In genomic region chr3:52104208-52104607, GRCm38 (mm10) we compare ENCODE assay signal across 8 mouse cellular contexts. TPM values are rescaled to one million over a fixed set of nuclear protein-coding genes. Genes with fewer than 3 reads are reported as not detected.
DNase-seq lines count a peak whose midpoint lies in the region; ATAC-seq and TF ChIP-seq lines count a peak whose summit lies in the region.

No protein-coding gene starts in this region.

- no peak for DNase-seq in heart, adult 9 months (ENCODE audit: low spot score in 2 of 2)
- no peak for DNase-seq in forebrain, postnatal 0 days
- DNase-seq in liver, postnatal 0 days: no peak
- DNase-seq in left cerebral cortex, adult 9 months (ENCODE audit: low spot score in 2 of 2): no peak
- DNase-seq in adrenal gland, postnatal 14 days: no peak
- no peak for DNase-seq in adrenal gland, postnatal 10 days

- no peaks in the 10 kb centered on the region for H3K36me3 ChIP-seq in heart, embryonic 12.5 days
- H3K36me3 ChIP-seq in ES-Bruce4 (ENCODE audit: control insufficient read depth, insufficient read depth, low read length, poor library complexity, severe bottlenecking): no peaks in the 10 kb centered on the region
- H3K36me3 ChIP-seq in forebrain, postnatal 0 days (ENCODE audit: insufficient read depth): no peaks in the 10 kb centered on the region
- no peaks in the 10 kb centered on the region for H3K36me3 ChIP-seq in liver, postnatal 0 days (replicated peaks; ENCODE audit: insufficient read depth, low read length)

- H3K27ac ChIP-seq in heart, embryonic 12.5 days (ENCODE audit: poor library complexity, severe bottlenecking): peak overlapping the region; percentile 87
- no peak overlapping the region for H3K27ac ChIP-seq in ES-Bruce4 (ENCODE audit: insufficient read depth, low read length)
- H3K27ac ChIP-seq in forebrain, postnatal 0 days (ENCODE audit: low read depth, low read length): peak overlapping the region; percentile 98
- H3K27ac ChIP-seq in liver, postnatal 0 days (ENCODE audit: low read depth): peak overlapping the region; percentile 99

- H3K27me3 ChIP-seq in heart, embryonic 12.5 days (replicated peaks): no peaks in the 10 kb centered on the region
- H3K27me3 ChIP-seq in ES-Bruce4 (ENCODE audit: control insufficient read depth, insufficient read depth, low read length, poor library complexity, severe bottlenecking): peaks cover 13% of the 10 kb centered on the region
- H3K27me3 ChIP-seq in forebrain, postnatal 0 days (ENCODE audit: insufficient read depth, low read length): no peaks in the 10 kb centered on the region
- H3K27me3 ChIP-seq in liver, postnatal 0 days (ENCODE audit: insufficient read depth, low read length): no peaks in the 10 kb centered on the region

- TF ChIP-seq EP300 in ES-Bruce4 (IDR thresholded peaks at IDR 0.05; ENCODE audit: insufficient read depth, low read depth, low read length): no peak
- TF ChIP-seq EP300 in liver, postnatal 0 days (IDR thresholded peaks at IDR 0.05; ENCODE audit: low read depth): no peak

- H3K9me3 ChIP-seq in heart, embryonic 12.5 days (replicated peaks): no peaks in the 10 kb centered on the region
- no peaks in the 10 kb centered on the region; the same call in 1 of the 2 replicates for H3K9me3 ChIP-seq in ES-Bruce4 (replicated peaks; ENCODE audit: control insufficient read depth, insufficient read depth, low read length, poor library complexity, severe bottlenecking)
- H3K9me3 ChIP-seq in forebrain, postnatal 0 days (ENCODE audit: low read length): no peaks in the 10 kb centered on the region
- H3K9me3 ChIP-seq in liver, postnatal 0 days (ENCODE audit: low read length): no peaks in the 10 kb centered on the region

- H3K4me2 ChIP-seq in heart, embryonic 12.5 days: peak overlapping the region; percentile 97
- peak overlapping the region; percentile 98 for H3K4me2 ChIP-seq in forebrain, postnatal 0 days (ENCODE audit: low read depth)
- peak overlapping the region; percentile 99 for H3K4me2 ChIP-seq in liver, postnatal 0 days (ENCODE audit: low read depth, low read length)

- no peak for TF ChIP-seq POLR2A in ES-Bruce4 (IDR thresholded peaks at IDR 0.05; ENCODE audit: insufficient read depth, low read length)

- H3K4me3 ChIP-seq in heart, embryonic 12.5 days: peak overlapping the region; percentile 89
- peak overlapping the region; percentile 82 for H3K4me3 ChIP-seq in ES-Bruce4 (ENCODE audit: low read depth, low read length)
- peak overlapping the region; percentile 76 for H3K4me3 ChIP-seq in forebrain, postnatal 0 days (ENCODE audit: low read depth, low read length)
- H3K4me3 ChIP-seq in liver, postnatal 0 days (ENCODE audit: low read depth, low read length): peak overlapping the region; percentile 82

- peaks cover 4% of the 10 kb centered on the region; the same call in 1 of the 2 replicates for H3K4me1 ChIP-seq in heart, embryonic 12.5 days (replicated peaks)
- H3K4me1 ChIP-seq in ES-Bruce4 (ENCODE audit: control insufficient read depth, insufficient read depth, low read length): no peaks in the 10 kb centered on the region
- H3K4me1 ChIP-seq in forebrain, postnatal 0 days (ENCODE audit: insufficient read depth): no peaks in the 10 kb centered on the region
- H3K4me1 ChIP-seq in liver, postnatal 0 days (ENCODE audit: insufficient read depth): peaks cover 10% of the 10 kb centered on the region

- ATAC-seq in heart, embryonic 12.5 days (ENCODE audit: insufficient number of reproducible peaks, low FRiP score): no peak
- ATAC-seq in forebrain, postnatal 0 days: no peak
- no peak for ATAC-seq in liver, postnatal 0 days

- TF ChIP-seq CTCF in ES-Bruce4 (IDR thresholded peaks at IDR 0.05; ENCODE audit: low read depth, low read length): no peak
- TF ChIP-seq CTCF in forebrain, postnatal 0 days (IDR thresholded peaks at IDR 0.05; ENCODE audit: low read depth): no peak
- no peak for TF ChIP-seq CTCF in liver, postnatal 0 days (IDR thresholded peaks at IDR 0.05; ENCODE audit: low read depth)

- peak overlapping the region; percentile 95 for H3K9ac ChIP-seq in heart, embryonic 12.5 days
- peak overlapping the region; percentile 85 for H3K9ac ChIP-seq in ES-Bruce4 (ENCODE audit: low read depth, poor library complexity, severe bottlenecking)
- peak overlapping the region; percentile 88 for H3K9ac ChIP-seq in forebrain, postnatal 0 days
- peak overlapping the region; percentile 79 for H3K9ac ChIP-seq in liver, postnatal 0 days (replicated peaks)

- WGBS in heart, embryonic 12.5 days: under 1% methylated on average over 16 of the region's 16 CpGs
- under 1% methylated on average over 16 of the region's 16 CpGs for WGBS in forebrain, postnatal 0 days
- under 1% methylated on average over 16 of the region's 16 CpGs for WGBS in liver, postnatal 0 days (ENCODE audit: insufficient replicate concordance)

RNA-seq across cellular contexts. Expression of gene Maml3, which starts 0.7 kb away (rescaled TPM):
- 2.6 and 3.0 TPM in 2 replicates for polyA plus RNA-seq in heart, embryonic 12.5 days (2016; fragmentation: Nextera tagmentation; extraction: Ambion mirVana)
- 5.7 TPM in 2 replicates for polyA plus RNA-seq in ES-Bruce4 (2011; ENCODE audit: insufficient read depth, insufficient read length, low read depth, missing spikeins)
- total RNA-seq in forebrain, postnatal 0 days (2014; rRNA removed): 8.4 and 14.9 TPM in 2 replicates
- polyA plus RNA-seq in forebrain, postnatal 0 days (2015; fragmentation: Nextera tagmentation; extraction: Ambion mirVana): 1.8 and 3.1 TPM in 2 replicates
- 0.64 and 0.65 TPM in 2 replicates for polyA plus RNA-seq in liver, postnatal 0 days (2015; fragmentation: Nextera tagmentation; extraction: Ambion mirVana)
- total RNA-seq in adrenal gland, postnatal 14 days (2021): 8.8 and 10.2 TPM in 2 replicates
- 10 to 100 TPM in 1 of 2 experiments, 1 to 10 TPM in 1; 8.3 to 10.9 TPM for total RNA-seq in adrenal gland, postnatal 10 days (2021)
